Mouse (Mus musculus): ENCODE results near the gene Zfp423.

DNA sequence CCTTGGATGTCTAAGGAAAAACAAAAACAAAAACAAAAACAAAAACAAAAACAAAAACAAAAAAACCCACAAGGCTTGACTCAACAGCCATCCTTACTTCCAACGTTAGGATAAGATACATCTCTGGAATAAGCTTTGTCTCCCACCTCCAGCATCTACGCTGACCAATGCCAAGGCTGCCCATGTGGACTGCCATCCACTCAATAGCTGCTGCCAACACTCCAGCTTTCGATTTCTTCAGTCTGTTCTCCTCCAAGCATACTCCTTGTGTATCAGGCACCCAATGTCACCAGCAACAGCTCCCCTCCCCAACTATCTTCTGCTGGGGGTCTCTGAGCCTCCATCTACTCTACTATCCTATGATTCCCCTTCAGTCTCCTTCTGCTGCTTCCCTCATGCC is 140.1 kb downstream of the Zfp423 start:
- TF ChIP-seq CTCF (IDR thresholded peaks at IDR 0.05; ENCODE audit: borderline replicate concordance, insufficient read depth, low read depth, low read length) (no peak), POLR2A (IDR thresholded peaks at IDR 0.05; ENCODE audit: borderline replicate concordance, insufficient read depth, low read length) (no peak)

Data from cerebellum, adult 2 months (tissue).